In the genomic region with DNA sequence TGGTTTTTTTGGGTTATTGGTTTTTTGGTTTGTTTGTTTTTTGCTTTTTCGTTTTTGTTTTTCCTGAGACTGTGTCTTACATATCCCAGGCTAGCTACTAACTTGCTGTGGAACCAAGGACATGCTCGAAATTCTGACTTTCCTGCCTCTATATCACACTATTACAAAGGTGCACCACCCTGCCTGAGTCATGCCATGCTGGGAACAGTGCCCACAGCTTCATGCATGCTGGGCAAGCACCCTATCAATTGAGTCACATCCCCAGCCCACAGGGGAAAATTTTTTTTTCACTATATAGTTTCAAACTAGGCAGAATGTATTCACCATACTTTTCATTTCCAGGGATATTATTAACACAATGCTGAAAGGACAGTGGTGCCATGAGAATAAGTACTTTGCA, we compare ENCODE assay signal across 20 mouse cellular contexts. TPM values are rescaled to one million over a fixed set of nuclear protein-coding genes. Genes with fewer than 3 reads are reported as not detected.
DNase-seq lines count a peak whose midpoint lies in the region; ATAC-seq and TF ChIP-seq lines count a peak whose summit lies in the region.
"Had no signal": no experiment of that assay in that cellular context is flagged by ENCODE, and none has a peak within 500 bp of the region (broad histone marks: within the 10 kb centered on the region; RNA-seq: fewer than 3 reads in every experiment).

No protein-coding gene starts in this region.

- H3K36me3 ChIP-seq in C2C12 (ENCODE audit: control insufficient read depth, insufficient read depth) = no peaks in the 10 kb centered on the region
- H3K36me3 ChIP-seq in forebrain, postnatal 0 days (ENCODE audit: insufficient read depth) = no peaks in the 10 kb centered on the region
- H3K36me3 ChIP-seq: forebrain, embryonic 15.5 days; G1E; lung, embryonic 15.5 days; stomach, embryonic 15.5 days had no signal

- peak; percentile 66 for ATAC-seq in Patski
- peak; percentile 73 for ATAC-seq in megakaryocyte-erythroid progenitor cell, adult 5-6 weeks (replicated peaks; ENCODE audit: low FRiP score, low TSS enrichment, poor library complexity, severe bottlenecking)
- no peak for ATAC-seq in forebrain, postnatal 0 days
- ATAC-seq: hindbrain, postnatal 0 days had no signal

- no peak overlapping the region for H3ac ChIP-seq in C2C12 (ENCODE audit: control insufficient read depth, insufficient read length, low read depth)

- TF ChIP-seq CTCF in C2C12 (IDR thresholded peaks at IDR 0.05; ENCODE audit: control insufficient read depth, insufficient read depth, insufficient read length) = no peak
- no peak for TF ChIP-seq CTCF in Patski (IDR thresholded peaks at IDR 0.05)
- no peak for TF ChIP-seq CTCF in cerebellum, adult 2 months (IDR thresholded peaks at IDR 0.05; ENCODE audit: borderline replicate concordance, insufficient read depth, low read depth, low read length)
- TF ChIP-seq CTCF in forebrain, postnatal 0 days (IDR thresholded peaks at IDR 0.05; ENCODE audit: low read depth) = no peak

- DNase-seq in Patski (ENCODE audit: low read depth, low spot score) = peak; percentile 6
- peak; percentile 82 to 83 for DNase-seq in adrenal gland, postnatal 36 days
- no peak for DNase-seq in urinary bladder, adult 2 months (ENCODE audit: low spot score)
- no peak for DNase-seq in cerebellum, adult 2 months
- DNase-seq in forebrain, postnatal 0 days = no peak
- DNase-seq: cerebellum, postnatal 10 days; gastrocnemius, postnatal 25 days; kidney, adult 11 months; lung, postnatal 4 days; thymus, adult 18-20 months had no signal

- no peaks in the 10 kb centered on the region for H3K79me2 ChIP-seq in C2C12 (ENCODE audit: control insufficient read depth, insufficient read depth)

- H3K79me3 ChIP-seq in C2C12 (ENCODE audit: low read depth) = no peaks in the 10 kb centered on the region

- no peak overlapping the region for H3K4me3 ChIP-seq in C2C12 (ENCODE audit: insufficient read depth, poor library complexity, severe bottlenecking)
- no peak overlapping the region for H3K4me3 ChIP-seq in cerebellum, adult 2 months (replicated peaks; ENCODE audit: insufficient read depth, low read depth, low read length)
- H3K4me3 ChIP-seq in forebrain, postnatal 0 days (ENCODE audit: low read depth, low read length) = no peak overlapping the region
- H3K4me3 ChIP-seq: forebrain, embryonic 15.5 days; lung, embryonic 15.5 days; stomach, embryonic 15.5 days had no signal

- H3K4me1 ChIP-seq in cerebellum, adult 2 months (ENCODE audit: control insufficient read depth, insufficient read depth, low read length) = no peaks in the 10 kb centered on the region
- no peaks in the 10 kb centered on the region for H3K4me1 ChIP-seq in forebrain, postnatal 0 days (ENCODE audit: insufficient read depth)

- CTCF ChIA-PET in Patski (lab: Charles Lee) = no interaction called here

- no peak overlapping the region for H3K4me2 ChIP-seq in forebrain, postnatal 0 days (ENCODE audit: low read depth)
- H3K4me2 ChIP-seq: forebrain, embryonic 15.5 days; lung, embryonic 15.5 days; midbrain, embryonic 11.5 days; stomach, embryonic 15.5 days had no signal

- H3K27ac ChIP-seq in cerebellum, adult 2 months (ENCODE audit: insufficient read depth, low read length) = no peak overlapping the region
- H3K27ac ChIP-seq in forebrain, postnatal 0 days (ENCODE audit: low read depth, low read length) = no peak overlapping the region
- H3K27ac ChIP-seq: forebrain, embryonic 15.5 days; hindbrain, postnatal 0 days; kidney, postnatal 0 days; liver, embryonic 14.5 days; lung, embryonic 15.5 days; stomach, embryonic 15.5 days had no signal

- no peaks in the 10 kb centered on the region for H3K9me3 ChIP-seq in forebrain, postnatal 0 days (ENCODE audit: low read length)
- H3K9me3 ChIP-seq: forebrain, embryonic 15.5 days; lung, embryonic 15.5 days; stomach, embryonic 15.5 days had no signal

- H3K9ac ChIP-seq in forebrain, postnatal 0 days = no peak overlapping the region
- H3K9ac ChIP-seq: forebrain, embryonic 15.5 days; liver, embryonic 14.5 days; lung, embryonic 15.5 days; stomach, embryonic 15.5 days had no signal

- H3K27me3 ChIP-seq in C2C12 (ENCODE audit: control insufficient read depth, insufficient read depth, insufficient read length) (no peaks in the 10 kb centered on the region), Patski (no peaks in the 10 kb centered on the region)
- 0 out of 2 replicates have a peak, but pooled peaks cover 2% of the 10 kb centered on the region for H3K27me3 ChIP-seq in cerebellum, adult 2 months (ENCODE audit: control insufficient read depth, insufficient read depth, low read length)
- H3K27me3 ChIP-seq in forebrain, postnatal 0 days (ENCODE audit: insufficient read depth, low read length) = no peaks in the 10 kb centered on the region
- H3K27me3 ChIP-seq: forebrain, embryonic 15.5 days; lung, embryonic 15.5 days; stomach, embryonic 15.5 days had no signal

- POLR2A ChIA-PET in Patski (lab: Charles Lee) = no interaction called here

- no peak for TF ChIP-seq POLR2A in cerebellum, adult 2 months (IDR thresholded peaks at IDR 0.05; ENCODE audit: borderline replicate concordance, insufficient read depth, low read length)

- 89% methylated on average over 2 of the region's 2 CpGs for WGBS in cerebellum, adult 2 months
- 85% methylated on average over 2 of the region's 2 CpGs for WGBS in forebrain, postnatal 0 days

- in situ Hi-C loops in Patski (cut with MboI; ENCODE audit: low pct_unique_long_range_greater_than_20kb) = no loop called here

TF ChIP-seq in C2C12, 6 proteins besides CTCF, POLR2A, EP300 and RAD21:
- TF ChIP-seq FOSL1 (IDR thresholded peaks at IDR 0.05; ENCODE audit: insufficient read depth, low read length, poor library complexity, severe bottlenecking) (no peak), MAX (IDR thresholded peaks at IDR 0.05) (peak; percentile 24)

RNA-seq across cellular contexts. Expression of a gene that starts 8.8 kb away (rescaled TPM):
- 0.07 TPM for polyA plus RNA-seq in C2C12 (2012; fragmentation: generic; extraction: Trizol)
- polyA plus RNA-seq in Patski (2021) = 0.26 TPM
- total RNA-seq in adrenal gland, postnatal 36 days (2021) = 10 to 100 TPM in 1 of 2 experiments, 1 to 10 TPM in 1; 9.5 to 29.2 TPM
- total RNA-seq in megakaryocyte-erythroid progenitor cell, adult 5-6 weeks (2014; fragmentation: Nextera tagmentation) = 1.7 and 9.1 TPM in 2 replicates
- total RNA-seq in megakaryocyte-erythroid progenitor cell, adult 5-6 weeks (2017) = 3.8 and 4.7 TPM in 2 replicates
- 7.3 and 10.0 TPM in 2 replicates for polyA plus RNA-seq in urinary bladder, adult 2 months (2012; rRNA removed)
- polyA plus RNA-seq in cerebellum, adult 2 months (2012; rRNA removed) = 12.4 and 13.3 TPM in 2 replicates
- 31.6 and 48.0 TPM in 2 replicates for total RNA-seq in forebrain, postnatal 0 days (2014; rRNA removed)
- 44.7 and 62.8 TPM in 2 replicates for polyA plus RNA-seq in forebrain, postnatal 0 days (2015; fragmentation: Nextera tagmentation; extraction: Ambion mirVana)
- polyA plus RNA-seq: G1E had no signal

Comparison
In these comparisons a context has a peak if more than half of its experiments do, and no peak if none do; other contexts are left out.
1. DNase-seq: peak in Patski (single experiment) and adrenal gland, postnatal 36 days (2 of 2); none in urinary bladder, adult 2 months (single experiment), cerebellum, adult 2 months (0 of 2) and forebrain, postnatal 0 days (single experiment).